Mouse (Mus musculus) spleen, adult 2 months (tissue): ENCODE data around the gene Rreb1.

Experiments used
- CTCF ChIP-seq: fragments of 200-500 bp; IDR thresholded peaks from 2 replicates; pipeline ENCODE4 v1.5.1; 2011; ENCODE audit warnings: mild to moderate bottlenecking, inconsistent platforms; ENCODE audit not compliant: insufficient read depth, insufficient read length, insufficient replicate concordance; ENCODE audit errors: extremely low read depth
- POLR2A ChIP-seq: fragments of 200-500 bp; IDR thresholded peaks from 2 replicates; pipeline ENCODE4 v1.6.1; 2011; ENCODE audit warnings: low read depth, low read length, inconsistent platforms

GRCm38 (mm10) chr13:37879556-37879955 is 101.4 kb downstream of the Rreb1 start:
- TF ChIP-seq POLR2A: no peak
- TF ChIP-seq CTCF: no peak
